Mouse (Mus musculus) lung, embryonic 15.5 days (tissue): ENCODE data around the gene Alg9. TPM values are rescaled to one million over a fixed set of nuclear protein-coding genes. Genes with fewer than 3 reads are reported as not detected.
A peak's percentile ranks its signal among the peaks of the same experiment; 100 is the strongest.

ENCODE experiments used
- ATAC-seq: fragments of 200-750 bp; cut with Nextera tagmentation; 2 replicates; pipeline ENCODE4 v1.8.0; 2017; ENCODE audit warnings: moderate number of reproducible peaks, borderline replicate concordance; ENCODE audit not compliant: low FRiP score, low TSS enrichment; ENCODE audit errors: extremely low read depth
- H3K27ac ChIP-seq: fragments of 300-500 bp; sonication (generic); 2 replicates; pipeline ENCODE4 v1.5.1; 2015; ENCODE audit warnings: moderate library complexity, mild to moderate bottlenecking, inconsistent platforms
- H3K27me3 ChIP-seq: fragments of 300-500 bp; sonication (generic); 2 replicates; pipeline ENCODE4 v1.6.1; 2015; ENCODE audit warnings: inconsistent platforms
- H3K36me3 ChIP-seq: fragments of 300-500 bp; sonication (generic); 2 replicates; pipeline ENCODE4 v1.6.1; 2015; ENCODE audit warnings: inconsistent platforms
- H3K4me1 ChIP-seq: fragments of 300-500 bp; sonication (generic); 2 replicates; pipeline ENCODE4 v1.6.1; 2015; ENCODE audit warnings: inconsistent platforms
- H3K4me2 ChIP-seq: fragments of 300-500 bp; sonication (generic); 2 replicates; pipeline ENCODE4 v1.6.1; 2015; ENCODE audit warnings: inconsistent platforms, mild to moderate bottlenecking, moderate library complexity
- H3K4me3 ChIP-seq: fragments of 300-500 bp; sonication (generic); 2 replicates; pipeline ENCODE4 v1.5.1; 2015; ENCODE audit warnings: mild to moderate bottlenecking, inconsistent platforms
- H3K9ac ChIP-seq: fragments of 300-500 bp; sonication (generic); 2 replicates; pipeline ENCODE4 v1.6.1; 2015; ENCODE audit warnings: inconsistent platforms
- H3K9me3 ChIP-seq: fragments of 300-500 bp; sonication (generic); 2 replicates; pipeline ENCODE4 v1.6.1; 2016; ENCODE audit warnings: inconsistent platforms
- WGBS: fragments of 180-500 bp; shearing (Covaris S2); methylation state at CpG from one replicate; pipeline ENCODE4 v1.1.7; 2015; 5-methylcytosine and 5-hydroxymethylcytosine counted together
- polyA plus RNA-seq: library from polyadenylated mRNA; unstranded; fragments of >200 nt; fragmentation: Nextera tagmentation; extraction: Ambion mirVana; gene quantifications from 2 replicates; pipeline ENCODE4 v1.2.1, GENCODE M21; 2015

Gene Alg9
- polyA plus RNA-seq, 1 experiment from 2014 or later: 39.5 TPM

DNA sequence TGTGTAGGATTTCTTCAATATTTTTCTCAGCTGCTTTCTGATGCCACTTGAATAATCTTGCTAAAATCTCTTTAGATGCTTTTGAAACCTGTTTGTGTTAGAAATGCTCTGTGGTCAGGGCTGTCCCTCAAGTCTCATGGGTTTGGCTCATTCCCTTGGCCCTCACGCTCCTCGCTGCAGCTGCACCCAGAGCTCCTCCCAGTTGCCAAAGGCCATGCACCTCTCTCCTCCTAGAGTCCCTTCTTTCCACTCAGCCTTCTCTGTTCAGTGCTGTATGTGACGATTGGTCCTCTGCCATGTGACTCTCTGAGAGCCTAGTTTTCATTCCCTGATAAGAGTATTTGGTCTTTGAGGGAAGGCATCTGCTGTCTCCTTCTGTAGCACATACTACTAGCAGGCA is 102.6 kb downstream of the Alg9 start:
- H3K36me3 ChIP-seq: peaks cover 70% of the 10 kb centered on the region
- WGBS: 49% methylated on average over 3 of the region's 3 CpGs
- H3K4me1 ChIP-seq: no peaks in the 10 kb centered on the region
- H3K27ac ChIP-seq: no peak overlapping the region
- ATAC-seq: no peak
- no peak overlapping the region for H3K9ac ChIP-seq
- no peaks in the 10 kb centered on the region for H3K9me3 ChIP-seq
- no peaks in the 10 kb centered on the region for H3K27me3 ChIP-seq
- H3K4me2 ChIP-seq: no peak overlapping the region
- no peak overlapping the region for H3K4me3 ChIP-seq

DNA sequence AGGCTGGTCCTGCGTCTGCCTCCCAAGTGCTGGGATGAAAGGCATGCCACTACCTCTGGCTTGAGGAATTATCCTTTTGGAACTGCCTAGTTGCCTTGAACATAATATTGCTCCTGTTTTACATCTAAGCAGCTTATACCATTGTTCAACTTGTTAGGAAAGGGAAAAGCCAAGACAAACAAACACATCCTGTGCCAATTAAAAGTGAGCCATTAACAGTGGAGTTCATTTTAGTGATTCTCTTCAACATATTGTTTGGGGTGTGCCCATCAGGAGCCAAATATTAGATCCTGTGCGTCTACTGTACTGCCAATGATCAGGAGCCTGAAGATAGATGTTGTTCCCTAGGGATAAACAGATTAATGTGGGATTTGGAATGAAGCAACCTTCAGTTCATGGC is 107.4 kb downstream of the Alg9 start:
- Histone ChIP-seq H3K4me1 (peaks cover 28% of the 10 kb centered on the region), H3K9ac (no peak overlapping the region), H3K9me3 (no peaks in the 10 kb centered on the region), H3K27ac (no peak overlapping the region), H3K36me3 (peaks cover 45% of the 10 kb centered on the region), H3K27me3 (no peaks in the 10 kb centered on the region), H3K4me2 (no peak overlapping the region), H3K4me3 (no peak overlapping the region)
- ATAC-seq: no peak
- WGBS: 79% methylated on average over 2 of the region's 2 CpGs

DNA sequence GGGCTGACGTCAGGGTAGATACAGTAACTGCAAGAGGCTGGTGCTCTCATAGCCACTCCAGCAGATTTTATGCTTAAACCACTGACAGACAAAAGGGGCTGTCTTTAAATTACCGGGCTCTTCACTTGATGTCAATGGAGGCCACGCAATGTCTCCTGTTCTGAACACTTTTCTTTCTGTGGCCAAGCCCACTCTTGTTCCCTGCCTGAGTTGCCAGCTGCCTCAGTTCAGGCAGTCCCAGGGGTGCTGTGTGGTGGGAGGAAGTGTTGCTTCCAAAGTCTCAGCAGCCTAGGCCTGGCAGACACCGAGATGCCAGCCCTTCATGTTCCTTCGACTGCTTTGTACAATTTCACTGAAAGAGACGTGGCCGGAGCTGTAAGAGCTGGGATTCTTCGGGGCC is 109.3 kb downstream of the Alg9 start:
- ATAC-seq: no peak
- Histone ChIP-seq H3K4me1 (peaks cover 48% of the 10 kb centered on the region), H3K9ac (no peak overlapping the region), H3K4me3 (no peak overlapping the region), H3K36me3 (peaks cover 26% of the 10 kb centered on the region), H3K27ac (0 out of 2 replicates have a peak overlapping the region, but pooled peaks have one; percentile 62), H3K4me2 (no peak overlapping the region), H3K27me3 (no peaks in the 10 kb centered on the region), H3K9me3 (no peaks in the 10 kb centered on the region)
- 71% methylated on average over 8 of the region's 8 CpGs for WGBS

DNA sequence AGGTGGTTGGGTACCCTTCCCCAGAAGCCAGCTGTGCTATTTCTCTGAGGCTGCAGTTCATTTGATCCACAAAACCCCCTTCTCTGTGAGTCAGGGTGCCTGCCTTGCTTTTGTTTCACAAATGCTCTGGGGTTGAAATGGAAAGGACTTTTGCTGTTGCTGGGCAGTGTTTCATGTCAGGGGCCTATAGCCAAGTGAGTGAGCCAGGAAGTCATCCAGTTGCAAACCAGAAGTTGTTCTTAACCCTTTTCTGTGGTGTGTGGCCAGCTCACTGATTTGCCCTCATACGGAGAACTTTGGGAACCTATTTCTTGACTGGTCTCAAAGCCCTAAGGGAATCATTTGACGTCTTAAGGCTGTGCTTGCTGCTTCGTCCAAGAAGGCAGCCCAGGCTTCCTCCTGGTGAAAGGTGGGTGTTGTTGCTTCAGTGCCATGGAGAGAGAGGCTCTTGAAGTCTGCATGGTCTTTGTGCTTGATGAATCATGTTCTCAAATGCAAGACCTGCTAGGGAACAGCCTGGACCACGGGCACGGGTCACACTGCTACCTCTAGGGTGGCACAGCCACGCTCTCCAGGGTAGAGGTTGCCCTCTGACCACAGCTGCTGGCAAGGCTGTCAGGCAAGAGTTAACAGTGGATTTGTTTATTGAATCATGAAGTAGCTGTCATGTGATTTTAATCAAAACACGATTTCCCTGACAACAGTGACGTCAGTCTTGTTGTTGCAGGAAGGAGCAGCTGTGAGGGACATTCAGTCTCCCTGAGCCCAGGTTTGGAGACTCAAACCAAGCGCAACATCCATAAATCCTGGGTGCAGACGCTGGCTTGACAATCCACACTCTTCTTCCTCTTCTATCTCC is 110.2 kb downstream of the Alg9 start:
- Histone ChIP-seq H3K27me3 (no peaks in the 10 kb centered on the region), H3K4me1 (peaks cover 50% of the 10 kb centered on the region), H3K36me3 (peaks cover 18% of the 10 kb centered on the region), H3K4me2 (peak overlapping the region; percentile 22; the same call in 1 of the 2 replicates), H3K27ac (peak overlapping the region; percentile 62), H3K9me3 (no peaks in the 10 kb centered on the region), H3K4me3 (no peak overlapping the region), H3K9ac (no peak overlapping the region)
- peak; percentile 72; the same call in 1 of the 2 replicates for ATAC-seq
- whole genome bisulfite sequencing: 40% methylated on average over 10 of the region's 10 CpGs

DNA sequence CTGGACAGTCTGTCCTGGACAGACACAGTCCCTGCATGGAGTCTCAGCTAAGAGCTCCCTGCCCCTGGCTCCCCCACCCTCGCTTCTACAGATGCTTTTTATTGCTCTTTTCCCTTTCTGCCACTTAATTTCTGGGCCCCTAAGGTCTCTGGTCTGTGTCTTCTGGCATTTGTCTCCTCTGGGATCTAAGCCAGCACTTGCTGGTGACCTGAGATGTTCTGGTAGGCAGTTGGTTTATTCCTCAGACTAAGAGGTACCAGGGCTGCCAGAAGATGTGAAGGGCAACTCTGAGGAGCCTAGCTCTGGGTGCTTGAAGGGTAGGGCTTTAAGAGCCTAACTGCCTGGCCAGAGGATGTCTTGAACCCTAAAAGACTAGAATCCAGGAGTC is 110.8 kb downstream of the Alg9 start:
- 15% methylated on average over 1 of the region's 1 CpGs for WGBS
- Histone ChIP-seq H3K4me2 (peak overlapping the region; percentile 22; the same call in 1 of the 2 replicates), H3K27ac (peak overlapping the region; percentile 60), H3K4me3 (no peak overlapping the region), H3K36me3 (peaks cover 11% of the 10 kb centered on the region; the same call in 1 of the 2 replicates), H3K4me1 (peaks cover 50% of the 10 kb centered on the region), H3K27me3 (no peaks in the 10 kb centered on the region), H3K9ac (no peak overlapping the region), H3K9me3 (no peaks in the 10 kb centered on the region)
- ATAC-seq: no peak

DNA sequence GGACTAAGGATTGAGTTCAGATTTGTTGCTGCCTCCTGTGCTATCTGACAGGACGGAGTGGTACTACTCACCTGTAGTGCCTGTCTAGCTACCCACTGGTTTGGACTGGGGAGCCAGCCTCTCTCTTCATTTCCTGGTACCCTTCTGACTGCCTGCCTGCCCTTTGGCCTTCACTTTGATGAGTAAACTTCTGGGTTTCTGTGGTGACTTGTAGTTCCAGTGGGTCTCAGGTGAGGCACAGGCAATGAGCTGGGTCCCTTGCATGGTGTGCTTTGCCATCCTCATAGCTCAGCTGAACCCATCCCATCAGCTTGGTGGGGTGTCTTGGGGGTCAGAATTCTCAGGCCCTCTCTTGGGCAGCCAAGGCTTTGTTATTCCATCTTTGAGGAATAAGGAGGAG is 112.1 kb downstream of the Alg9 start:
- no peak for ATAC-seq
- Histone ChIP-seq H3K9me3 (no peaks in the 10 kb centered on the region), H3K4me2 (no peak overlapping the region), H3K9ac (no peak overlapping the region), H3K27ac (peak overlapping the region; percentile 54), H3K27me3 (no peaks in the 10 kb centered on the region), H3K4me3 (no peak overlapping the region), H3K36me3 (0 out of 2 replicates have a peak, but pooled peaks cover 6% of the 10 kb centered on the region), H3K4me1 (peaks cover 50% of the 10 kb centered on the region)
- WGBS: 84% methylated on average over 1 of the region's 1 CpGs

DNA sequence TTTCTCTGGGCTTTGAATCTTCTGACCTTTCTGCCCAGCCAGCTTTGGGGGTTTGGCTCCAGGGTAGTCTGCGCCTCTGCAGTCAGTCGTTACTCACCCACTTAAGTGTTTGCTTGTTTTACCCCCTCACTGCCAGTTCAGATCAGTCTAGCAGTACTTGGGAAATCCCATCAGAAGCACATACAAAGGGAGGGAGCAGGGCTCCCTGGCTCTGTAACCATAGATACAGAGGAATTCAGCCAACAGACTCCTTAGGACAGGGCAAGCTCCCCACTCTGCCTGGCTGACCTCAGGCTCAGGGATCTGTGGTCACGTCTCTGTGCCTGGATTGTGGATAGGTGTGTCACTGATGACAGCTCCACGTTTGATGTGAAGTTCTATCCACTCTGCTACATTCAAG is 112.5 kb downstream of the Alg9 start:
- Histone ChIP-seq H3K27me3 (no peaks in the 10 kb centered on the region), H3K27ac (peak overlapping the region; percentile 54), H3K4me3 (no peak overlapping the region), H3K4me1 (peaks cover 50% of the 10 kb centered on the region), H3K9me3 (no peaks in the 10 kb centered on the region), H3K4me2 (no peak overlapping the region), H3K36me3 (0 out of 2 replicates have a peak, but pooled peaks cover 6% of the 10 kb centered on the region), H3K9ac (no peak overlapping the region)
- peak; percentile 65; the same call in 1 of the 2 replicates for ATAC-seq
- 12% methylated on average over 4 of the region's 4 CpGs for WGBS

DNA sequence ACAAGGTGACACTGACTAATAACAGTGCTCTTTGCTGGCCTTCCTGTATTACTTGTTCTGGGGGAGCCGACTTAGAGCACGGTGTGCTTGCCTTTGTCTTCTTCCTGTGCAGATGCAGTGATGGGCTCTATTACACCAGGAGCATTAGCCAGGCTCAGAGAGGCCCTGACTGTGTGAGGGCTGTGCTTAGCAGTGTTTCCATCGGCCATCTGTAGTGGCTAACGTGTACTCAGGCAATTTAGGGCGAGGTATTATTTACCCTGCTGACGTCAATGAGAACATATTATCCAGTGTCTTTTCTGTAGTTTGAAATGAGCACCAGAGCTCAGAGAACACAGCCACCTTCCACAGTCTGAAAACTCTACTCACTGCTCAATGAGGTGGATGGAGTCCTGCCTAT is 114.4 kb downstream of the Alg9 start:
- H3K4me3 ChIP-seq: no peak overlapping the region
- H3K9me3 ChIP-seq: no peaks in the 10 kb centered on the region
- no peak for ATAC-seq
- H3K36me3 ChIP-seq: 0 out of 2 replicates have a peak, but pooled peaks cover 7% of the 10 kb centered on the region
- peaks cover 46% of the 10 kb centered on the region for H3K4me1 ChIP-seq
- 61% methylated on average over 6 of the region's 6 CpGs for WGBS
- no peak overlapping the region for H3K27ac ChIP-seq
- no peaks in the 10 kb centered on the region for H3K27me3 ChIP-seq
- no peak overlapping the region for H3K9ac ChIP-seq
- no peak overlapping the region for H3K4me2 ChIP-seq

DNA sequence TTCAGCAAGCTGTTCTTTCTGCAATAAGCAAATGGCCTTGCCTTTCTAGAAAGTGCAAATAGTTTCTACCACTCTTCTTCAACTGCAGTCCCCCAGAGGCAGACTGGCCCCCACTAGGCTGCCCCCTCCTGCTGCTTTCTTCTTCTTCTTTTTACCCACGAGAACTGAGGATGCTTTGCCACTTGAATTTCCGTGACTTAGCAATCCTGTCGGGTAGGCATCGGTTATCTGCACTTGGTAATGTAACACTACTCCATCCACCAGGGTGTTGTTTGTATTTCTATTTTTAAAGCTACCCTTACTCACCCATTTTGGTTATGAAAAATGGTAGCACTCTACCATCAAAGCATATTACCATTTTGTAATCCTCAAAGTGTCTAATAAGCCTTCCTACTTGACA is 115.1 kb downstream of the Alg9 start:
- no peaks in the 10 kb centered on the region for H3K27me3 ChIP-seq
- H3K9ac ChIP-seq: no peak overlapping the region
- 64% methylated on average over 4 of the region's 4 CpGs for WGBS
- H3K36me3 ChIP-seq: peaks cover 10% of the 10 kb centered on the region; the same call in 1 of the 2 replicates
- peaks cover 39% of the 10 kb centered on the region for H3K4me1 ChIP-seq
- no peak for ATAC-seq
- no peak overlapping the region for H3K4me3 ChIP-seq
- no peak overlapping the region for H3K4me2 ChIP-seq
- H3K27ac ChIP-seq: no peak overlapping the region
- H3K9me3 ChIP-seq: no peaks in the 10 kb centered on the region

DNA sequence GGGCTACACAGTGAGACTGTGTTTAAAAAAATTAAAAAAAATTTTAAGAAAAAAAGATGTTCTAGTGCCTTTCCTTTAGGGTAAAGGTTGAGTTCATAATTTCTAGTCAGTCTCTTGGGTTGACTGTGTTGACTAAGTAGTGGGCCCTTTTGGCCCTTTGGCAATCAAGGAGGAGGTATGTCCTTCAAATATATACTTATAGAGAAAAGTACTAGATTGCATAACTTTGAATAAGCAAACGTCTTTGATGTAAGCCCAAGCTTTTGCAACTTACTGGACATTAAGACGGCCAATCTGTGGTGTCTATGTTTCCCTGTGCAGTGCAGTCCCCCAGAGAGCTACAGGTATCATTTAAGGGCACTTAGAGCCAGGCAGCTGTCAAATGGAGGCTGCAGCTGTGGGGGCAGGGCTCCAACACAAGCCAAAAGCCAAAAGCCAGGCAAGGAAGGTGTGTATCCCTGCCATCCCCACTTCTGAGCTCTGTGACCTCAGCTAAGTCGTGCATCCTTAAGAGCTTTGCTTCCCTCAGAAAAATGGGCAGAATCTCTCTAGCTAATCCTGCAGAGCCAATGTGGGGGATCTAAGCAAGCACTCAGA is 115.8 kb downstream of the Alg9 start:
- Histone ChIP-seq H3K4me2 (no peak overlapping the region), H3K4me1 (peaks cover 32% of the 10 kb centered on the region), H3K27me3 (no peaks in the 10 kb centered on the region), H3K27ac (no peak overlapping the region), H3K9ac (no peak overlapping the region), H3K9me3 (no peaks in the 10 kb centered on the region), H3K36me3 (peaks cover 15% of the 10 kb centered on the region), H3K4me3 (no peak overlapping the region)
- no peak for ATAC-seq
- 50% methylated on average over 3 of the region's 3 CpGs for WGBS
